In the genomic region with DNA sequence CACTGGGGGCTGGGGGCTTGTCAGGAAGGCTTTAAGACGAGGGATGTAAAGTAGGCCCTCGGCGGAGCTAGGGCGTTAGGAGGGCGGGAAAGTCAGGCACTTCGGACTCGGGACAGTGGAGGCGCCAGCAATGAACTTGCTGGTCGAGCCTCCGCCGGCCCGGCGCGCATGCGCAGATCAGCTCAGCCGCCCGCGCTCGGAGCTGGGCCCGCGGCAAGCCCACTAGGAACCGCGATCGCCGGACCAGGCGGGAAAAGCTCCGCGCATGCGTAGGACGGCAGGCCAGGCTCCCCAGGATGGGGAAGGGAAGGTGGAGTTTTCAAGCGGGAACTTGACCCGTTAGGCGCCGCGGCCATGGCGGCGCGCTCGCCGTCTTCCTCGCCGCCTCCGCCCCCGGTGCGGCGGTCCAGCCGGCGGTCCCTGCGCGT, we compare ENCODE assay signal across 8 mouse cellular contexts. TPM values are rescaled to one million over a fixed set of nuclear protein-coding genes. Genes with fewer than 3 reads are reported as not detected.
A peak's percentile ranks its signal among the peaks of the same experiment; 100 is the strongest.
DNase-seq lines count a peak whose midpoint lies in the region; ATAC-seq lines count a peak whose summit lies in the region.

A gene (plus strand): TSS at position 199 of the 428 bp plus-strand sequence.

- H3K36me3 ChIP-seq in hindbrain, embryonic 16.5 days (ENCODE audit: control insufficient read depth, insufficient read depth, low read length) = no peaks in the 10 kb centered on the region

- no peaks in the 10 kb centered on the region for H3K9me3 ChIP-seq in hindbrain, embryonic 16.5 days (ENCODE audit: control insufficient read depth, low read length)

- WGBS in hindbrain, embryonic 16.5 days = under 1% methylated on average over 50 of the region's 50 CpGs

- DNase-seq in ZHBTc4 (ENCODE audit: low read depth, low spot score) = peak; percentile 94
- DNase-seq in cerebellum, postnatal 4 days (ENCODE audit: low spot score in 2 of 2) = peak; percentile 84 to 94
- DNase-seq in gastrocnemius, adult 18-20 months (ENCODE audit: low spot score) = peak; percentile 91
- DNase-seq in left cerebral cortex, adult 11 months (ENCODE audit: low spot score) = peak; percentile 86
- peak; percentile 95 for DNase-seq in lung, postnatal 36 days
- DNase-seq in retina, embryonic 14.5 days (ENCODE audit: low spot score) = peak; percentile 95
- peak; percentile 83 to 85 for DNase-seq in thymus, postnatal 36 days

- H3K4me3 ChIP-seq in hindbrain, embryonic 16.5 days (ENCODE audit: low read length) = peak within 1 kb of the TSS; percentile 95

- peak; percentile 99 for ATAC-seq in hindbrain, embryonic 16.5 days

- peak within 1 kb of the TSS; percentile 91 for H3K27ac ChIP-seq in hindbrain, embryonic 16.5 days (ENCODE audit: low read depth, low read length)

- H3K9ac ChIP-seq in hindbrain, embryonic 16.5 days (ENCODE audit: low read depth, low read length) = peak within 1 kb of the TSS; percentile 95

- peaks cover 3% of the 10 kb centered on the region; the same call in 1 of the 2 replicates for H3K4me1 ChIP-seq in hindbrain, embryonic 16.5 days (ENCODE audit: control insufficient read depth, insufficient read depth, low read depth, low read length)

- H3K27me3 ChIP-seq in hindbrain, embryonic 16.5 days (replicated peaks; ENCODE audit: control insufficient read depth, insufficient read depth, low read length) = no peaks in the 10 kb centered on the region

- H3K4me2 ChIP-seq in hindbrain, embryonic 16.5 days (ENCODE audit: low read length) = peak within 1 kb of the TSS; percentile 65

RNA-seq across cellular contexts. Expression of the gene that starts here (rescaled TPM):
- total RNA-seq in gastrocnemius, adult 18-20 months (2021) = 1 to 10 TPM; 1.0 to 1.4 TPM
- 4.6 and 4.8 TPM in 2 replicates for polyA plus RNA-seq in hindbrain, embryonic 16.5 days (2015; fragmentation: Nextera tagmentation; extraction: Ambion mirVana)

Comparison
In these comparisons a context has a peak if more than half of its experiments do, and no peak if none do; other contexts are left out.
1. Peak in every context shown above with its lines: DNase-seq, ATAC-seq, H3K4me3 ChIP-seq and H3K27ac ChIP-seq.